Mouse (Mus musculus) liver, postnatal 0 days (tissue): Measurements from ENCODE around the gene Parp3.

Experiments used
- CTCF ChIP-seq: sonication (generic); IDR thresholded peaks from 2 replicates; pipeline ENCODE4 v1.5.1; 2016; ENCODE audit warnings: antibody characterized with exemption, low read depth
- EP300 ChIP-seq: IDR thresholded peaks from 2 replicates; pipeline ENCODE4 v1.6.1; 2016; ENCODE audit warnings: antibody characterized with exemption, low read depth, mild to moderate bottlenecking

- TF ChIP-seq CTCF (no peak), EP300 (no peak)
Measured at GRCm38 (mm10) chr9:106473753-106474105, 3.0 kb downstream of the Parp3 start.
